Mouse (Mus musculus): ENCODE data around the gene Akap8l.

Akap8l gene

DNA sequence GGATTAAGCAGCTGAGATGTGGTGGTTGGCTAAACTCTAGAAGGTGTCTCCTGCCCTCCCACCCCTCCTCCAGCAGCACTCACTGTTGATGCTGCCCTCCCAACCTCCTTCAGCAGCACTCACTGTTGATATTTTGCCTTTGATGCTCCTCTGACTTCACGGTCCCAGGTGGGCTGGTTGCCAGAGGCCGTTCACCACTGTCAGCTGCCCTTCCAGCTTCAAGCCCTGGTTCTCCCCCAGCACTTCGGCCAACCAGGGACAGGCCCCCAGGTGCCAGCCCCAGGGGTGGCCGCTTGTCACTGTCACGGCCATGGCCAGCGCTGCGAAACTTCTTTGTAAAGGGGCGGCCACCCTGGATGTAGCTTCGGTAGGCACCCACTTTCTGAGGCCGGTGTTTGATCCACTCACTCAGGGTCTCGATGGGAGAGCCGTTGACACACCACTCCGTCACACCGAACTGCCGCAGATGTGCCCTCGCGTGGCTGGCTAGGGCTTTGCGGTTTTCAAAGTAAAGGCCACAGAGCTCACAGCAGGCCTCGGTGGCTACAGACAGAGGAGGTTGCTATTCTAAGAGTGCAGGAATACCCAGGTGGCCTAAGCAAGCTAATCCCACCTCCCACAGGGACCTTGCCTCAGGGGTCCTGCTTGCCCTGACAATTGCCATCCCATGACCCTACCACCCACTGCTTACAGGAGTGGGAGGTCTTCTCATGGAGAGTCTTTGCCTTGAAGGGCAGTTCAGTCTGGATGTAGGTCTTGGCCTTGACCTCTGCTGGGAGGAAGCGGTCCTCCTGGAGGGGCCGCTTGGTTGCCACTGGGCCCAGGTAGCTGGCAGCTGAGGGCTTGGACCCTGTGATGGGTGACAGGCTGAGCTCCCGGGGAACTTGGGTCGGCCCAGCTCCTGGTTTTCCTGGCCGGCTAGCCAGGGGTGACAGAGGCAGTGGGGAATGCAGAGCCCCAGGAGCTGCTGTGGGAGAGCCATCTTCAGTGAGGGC, 6.7 kb upstream of the Akap8l start:
- DNase-seq: no peak

- no peak for DNase-seq
Observed at GRCm38 (mm10) chr17:32356281-32356680, 5.9 kb upstream of the Akap8l start.

GRCm38 (mm10) chr17:32355031-32355430, 4.6 kb upstream of the Akap8l start:
- DNase-seq: no peak

- no peak for DNase-seq
Observed at GRCm38 (mm10) chr17:32354211-32354610, 3.8 kb upstream of the Akap8l start.

- DNase-seq: peak; percentile 95 to 97
Observed at GRCm38 (mm10) chr17:32353696-32354095, 3.3 kb upstream of the Akap8l start.

DNA sequence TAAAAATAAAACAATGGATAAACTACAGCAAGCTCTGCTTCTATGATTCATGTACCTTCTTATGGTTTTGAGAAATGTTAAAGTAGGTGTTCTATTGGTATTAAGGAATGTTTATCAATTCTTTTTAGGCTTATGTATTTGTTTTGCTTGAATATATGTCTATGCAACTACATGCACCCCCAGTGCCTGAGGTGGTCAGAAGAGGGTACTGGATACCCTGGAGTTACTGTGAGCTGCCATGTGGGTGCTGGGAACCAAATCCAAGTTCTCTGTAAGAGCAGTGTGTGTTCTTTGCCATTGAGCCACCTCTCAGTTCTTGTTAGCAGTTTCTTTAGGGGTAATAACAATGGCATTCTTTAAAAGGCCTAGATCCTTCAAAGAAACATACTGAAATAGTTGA, 1.3 kb upstream of the Akap8l start:
- no peak for DNase-seq

GRCm38 (mm10) chr17:32351269-32351668, 862 bp upstream of the Akap8l start:
- no peak for DNase-seq

DNA sequence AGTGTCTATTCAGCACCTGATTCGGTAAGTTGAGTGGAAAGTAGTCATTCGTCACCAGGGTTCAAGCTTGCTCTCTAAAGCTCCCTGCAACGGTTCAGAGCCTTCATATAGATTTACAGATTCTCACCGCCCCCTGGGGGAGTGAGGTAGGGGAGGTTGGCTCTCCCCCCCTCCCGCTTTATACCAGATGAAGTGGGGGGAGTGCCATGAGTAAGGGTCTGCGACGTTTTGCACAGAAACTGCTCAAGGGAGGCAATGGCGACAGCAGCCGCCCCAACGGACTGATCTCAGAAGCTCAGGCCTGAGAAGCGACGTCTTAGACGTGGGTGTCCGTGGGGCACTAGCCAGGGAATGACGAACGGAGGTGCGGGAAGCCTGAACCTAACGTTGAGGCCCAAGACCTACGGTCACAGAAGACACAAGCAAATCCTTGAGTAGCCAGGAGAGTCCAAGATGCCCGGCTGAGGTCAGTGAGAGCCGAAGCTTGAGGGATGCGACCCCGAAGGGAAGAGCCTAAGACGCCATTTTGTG, 491 bp downstream of the Akap8l start:
- DNase-seq: no peak

GRCm38 (mm10) chr17:32349037-32349732, 1.2 kb downstream of the Akap8l start:
- DNase-seq: peak in 1 of 2 experiments; percentile 34

GRCm38 (mm10) chr17:32348406-32348805, 2.0 kb downstream of the Akap8l start:
- no peak for DNase-seq

DNA sequence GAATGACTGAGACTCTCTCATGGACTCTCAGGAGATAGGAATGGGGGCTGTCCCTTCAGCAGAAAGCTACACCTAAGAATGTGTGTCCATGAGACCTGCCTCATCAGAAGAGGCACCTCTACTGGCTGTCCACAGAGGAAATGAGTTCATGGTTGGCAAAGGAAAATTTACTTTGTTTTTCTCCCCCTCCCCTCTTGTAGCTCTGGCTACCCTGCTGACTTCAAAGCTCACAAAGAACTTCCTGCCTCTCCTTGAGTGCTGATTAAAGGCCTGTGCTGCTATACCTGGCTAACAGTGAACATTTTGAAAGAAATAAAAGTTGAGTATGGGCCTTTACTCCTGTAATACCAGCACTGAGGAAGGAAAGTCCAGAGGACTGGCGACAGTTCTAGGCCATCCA, 9.3 kb downstream of the Akap8l start:
- no peak for DNase-seq

- DNase-seq: no peak
Observed at GRCm38 (mm10) chr17:32340110-32340509, 10.3 kb downstream of the Akap8l start.

DNA sequence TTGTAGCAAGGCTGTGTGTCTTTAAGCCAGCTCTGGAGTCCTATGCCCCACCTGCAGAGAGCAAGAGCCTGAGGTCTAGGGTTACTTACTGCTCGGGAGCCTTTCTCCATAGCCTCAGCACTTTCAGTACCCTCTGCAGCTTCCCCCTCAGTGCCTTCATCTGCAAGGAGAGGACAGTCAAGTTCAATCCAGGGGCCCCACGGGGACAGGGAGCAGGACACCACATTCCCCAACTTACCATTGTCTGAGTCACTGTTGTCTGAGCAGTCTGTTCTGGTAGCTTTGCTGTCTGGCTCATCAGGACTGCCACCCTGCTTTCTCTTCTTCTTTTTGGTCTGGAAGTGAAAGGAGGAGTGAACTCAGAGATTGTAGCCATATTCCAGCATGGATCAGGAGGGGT, 14.5 kb downstream of the Akap8l start:
- DNase-seq: no peak

GRCm38 (mm10) chr17:32334921-32335320, 15.5 kb downstream of the Akap8l start:
- DNase-seq: no peak

DNA sequence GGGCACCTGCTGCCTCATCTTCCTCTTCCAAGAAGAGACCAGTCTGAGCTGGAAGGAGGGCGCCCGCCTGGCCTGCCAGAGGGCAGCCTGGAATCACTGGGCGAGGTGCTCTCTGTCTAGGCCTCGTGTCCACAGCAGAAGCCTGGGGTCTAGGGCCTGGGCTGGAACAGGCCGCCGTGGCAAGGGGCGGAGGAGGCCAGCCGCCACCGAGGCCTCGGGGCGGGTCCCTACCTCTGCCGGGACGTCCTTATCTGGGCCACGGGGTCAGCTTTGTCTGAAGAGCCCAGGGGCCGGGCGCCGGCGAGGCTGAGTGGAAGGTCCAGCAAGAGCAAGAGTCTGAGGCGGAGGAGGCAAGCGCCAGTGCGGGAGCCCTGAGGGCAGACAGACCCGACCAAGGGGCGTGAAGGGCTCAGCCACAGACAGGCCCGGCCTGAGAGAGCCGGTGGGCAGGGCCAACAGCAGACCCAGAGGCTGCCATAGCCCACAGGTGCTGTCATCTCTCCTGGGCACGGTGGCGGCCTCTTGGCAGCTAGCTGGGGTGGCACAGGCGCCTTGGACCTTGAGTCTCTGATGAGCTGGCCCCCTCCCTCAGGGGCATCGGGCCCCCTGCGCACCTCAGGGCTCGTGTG, 16.6 kb downstream of the Akap8l start:
- DNase-seq: no peak

DNA sequence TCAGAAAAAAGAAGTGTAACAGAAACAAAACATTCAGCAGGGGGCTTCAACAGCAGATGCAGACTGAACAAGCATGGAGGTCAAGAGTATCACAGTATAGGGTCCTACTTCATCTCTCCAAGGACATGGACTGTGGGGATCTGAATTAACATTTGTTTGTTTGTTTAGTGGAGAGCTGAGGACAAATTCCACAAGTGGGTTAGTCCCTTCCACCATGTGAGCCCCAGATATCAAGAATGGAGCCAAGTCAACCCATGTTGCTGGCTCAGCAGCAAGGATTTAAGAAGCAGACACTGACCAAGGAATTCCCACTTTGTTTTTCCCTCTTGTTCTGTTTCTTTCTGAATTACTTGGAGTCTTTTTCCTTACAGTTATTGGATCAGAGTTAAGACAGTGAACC, 22.9 kb downstream of the Akap8l start:
- no peak for DNase-seq

GRCm38 (mm10) chr17:32322809-32323208, 27.6 kb downstream of the Akap8l start:
- no peak for DNase-seq

DNA sequence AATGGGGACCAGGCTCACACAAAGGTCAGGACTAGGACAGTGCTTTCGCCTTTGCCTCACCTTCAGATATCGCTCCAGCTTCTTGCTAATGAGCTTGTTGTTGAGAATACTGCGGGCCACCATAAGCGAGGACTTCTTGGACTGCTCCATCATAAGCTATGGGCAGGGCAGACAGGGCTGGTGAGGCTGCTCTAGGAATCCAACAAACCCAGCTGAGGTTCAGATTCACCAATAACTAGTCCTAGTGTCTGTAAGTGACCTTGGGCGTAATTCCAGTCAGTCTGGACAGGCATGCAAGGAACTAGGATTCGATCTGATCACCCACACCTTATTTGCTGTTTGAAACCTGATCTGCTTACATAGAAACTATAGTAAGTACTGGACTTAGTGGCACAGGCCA, 28.6 kb downstream of the Akap8l start:
- DNase-seq: peak; percentile 21 to 26

GRCm38 (mm10) chr17:32321390-32321734, 29.0 kb downstream of the Akap8l start:
- no peak for DNase-seq

DNA sequence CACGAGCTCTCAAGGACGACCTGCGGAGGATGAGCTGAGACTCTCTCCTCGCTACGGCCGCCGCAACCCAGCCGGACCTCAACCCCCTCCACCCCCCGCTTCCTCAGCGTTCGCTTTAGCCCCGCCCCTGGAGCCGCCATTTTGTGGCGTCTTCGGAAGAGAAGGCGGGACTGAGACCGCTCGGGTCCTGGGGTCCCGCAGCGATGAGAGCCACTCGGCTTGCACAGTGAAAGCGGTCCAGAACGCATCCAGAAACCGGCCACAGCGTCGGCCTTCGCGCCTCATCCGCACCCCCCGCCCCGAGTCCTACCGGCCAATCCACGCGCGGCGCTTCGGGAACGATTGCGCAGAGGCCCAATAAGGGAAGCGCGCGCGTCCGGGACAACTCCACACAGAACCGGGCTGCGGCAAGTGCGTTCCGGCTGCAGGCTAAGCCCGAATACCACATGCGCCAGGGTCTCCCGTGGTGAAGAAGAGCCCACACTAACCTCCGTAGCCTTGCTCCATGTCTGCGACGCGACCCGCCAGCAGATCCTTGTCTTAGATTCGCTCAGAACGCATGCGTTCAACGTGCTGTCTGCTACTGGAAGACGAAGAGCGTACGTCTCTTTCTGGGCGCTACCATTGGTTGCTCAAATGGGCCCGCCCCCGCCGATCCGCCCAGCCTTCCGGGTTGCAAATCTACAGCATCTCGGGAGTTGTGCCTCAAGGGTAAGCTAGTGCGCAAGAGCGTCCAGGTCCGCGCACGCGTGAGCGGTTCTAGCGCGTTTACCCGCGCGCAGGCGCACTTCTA, 29.6 kb downstream of the Akap8l start, which contains the start of gene Akap8:
TSS of gene Akap8 (minus strand) at position 642 of the 793 bp plus-strand sequence.
- peak; percentile 99 for DNase-seq

DNA sequence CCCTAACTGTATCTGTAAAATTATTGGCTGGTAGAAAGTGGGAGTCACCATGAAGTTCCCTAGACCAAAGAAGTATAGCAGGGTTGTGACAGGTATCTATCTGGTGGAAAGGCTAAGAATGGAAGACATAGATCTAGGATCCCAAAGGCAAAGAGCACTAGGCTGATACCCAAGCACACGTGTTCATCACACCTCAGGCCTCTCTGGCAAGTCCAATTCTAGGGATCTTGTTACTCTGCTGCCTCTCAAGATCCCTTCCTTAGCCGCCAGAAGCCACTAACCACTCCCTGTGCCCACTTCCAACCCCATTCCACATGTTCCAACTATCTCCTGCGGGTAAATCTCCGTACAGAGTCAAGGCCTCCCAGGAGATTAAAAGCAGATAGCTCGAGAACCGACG, 30.5 kb downstream of the Akap8l start:
- DNase-seq: no peak

GRCm38 (mm10) chr17:32317708-32318107, 32.7 kb downstream of the Akap8l start:
- DNase-seq: no peak
